Mouse (Mus musculus) layer of hippocampus, adult 6 months (tissue): Measurements from ENCODE around the gene Fam131b. TPM values are rescaled to one million over a fixed set of nuclear protein-coding genes. Genes with fewer than 3 reads are reported as not detected.

Experiments used
- long read RNA-seq, 2 experiments: library from polyadenylated mRNA; unstranded; transcript quantifications; one replicate each; pipeline ENCODE4 v2.0.0; 2019 to 2020
- polyA plus RNA-seq: library from polyadenylated mRNA; unstranded; fragments of <200 nt; fragmentation: Nextera tagmentation; gene quantifications from 2 replicates; pipeline ENCODE4 v1.2.3, GENCODE M21; 2021

The Fam131b gene
- 4.0 and 5.2 TPM in 2 replicates for polyA plus RNA-seq
- long read RNA-seq, experiment 1, full-length matches to known transcripts, result 5 of 15 reads
- long read RNA-seq, experiment 1, partial matches to known transcripts, result 4 of 15 reads
- long read RNA-seq, experiment 1, other reads (novel, unspliced or antisense), result 6 of 15 reads
- long read RNA-seq, experiment 2, full-length matches to known transcripts, result 17 of 19 reads
- long read RNA-seq, experiment 2, partial matches to known transcripts, result 0 of 19 reads
- long read RNA-seq, experiment 2, other reads (novel, unspliced or antisense), result 2 of 19 reads

DNA sequence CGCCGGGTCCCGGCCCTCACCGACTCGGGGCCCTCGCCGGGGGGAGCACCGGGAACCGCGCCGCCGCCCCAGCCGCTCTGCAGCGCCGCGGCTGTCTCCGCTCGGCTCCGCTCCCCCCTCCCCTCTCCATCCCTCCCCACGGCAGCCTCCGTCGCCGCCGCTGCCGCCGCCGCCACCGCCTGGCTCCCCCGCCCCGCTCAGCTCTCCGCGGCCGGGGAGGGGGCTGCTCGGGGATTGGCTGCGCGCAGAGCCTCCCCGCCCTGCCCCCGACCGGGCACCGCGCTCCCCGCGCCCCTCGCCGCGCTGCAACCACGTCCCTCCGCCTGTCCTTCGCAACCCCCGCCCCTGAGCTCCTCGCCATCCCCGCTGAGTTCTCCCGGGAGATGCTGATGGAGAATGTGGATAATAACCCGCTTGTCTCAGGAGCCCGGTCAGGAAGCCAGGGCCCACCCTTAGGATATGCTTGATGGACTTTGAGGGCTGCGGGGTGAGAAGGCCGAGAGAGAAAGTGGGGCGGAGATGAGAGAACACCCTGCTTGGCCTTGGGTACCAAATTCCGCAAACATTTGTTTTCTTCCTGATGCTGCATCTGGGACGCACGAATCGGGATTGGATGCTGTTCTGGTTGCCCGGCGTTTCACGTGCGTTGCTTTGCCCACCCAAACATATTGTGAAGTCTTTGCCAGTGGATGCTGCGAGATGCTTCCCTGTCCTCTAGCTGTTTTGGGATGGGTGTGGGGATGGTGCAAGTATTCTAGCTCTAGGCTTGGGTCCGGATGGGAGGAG lies at the start of gene Fam131b:
Gene Fam131b, minus strand, starts transcription at position 162 of the 786 bp plus-strand sequence.

DNA sequence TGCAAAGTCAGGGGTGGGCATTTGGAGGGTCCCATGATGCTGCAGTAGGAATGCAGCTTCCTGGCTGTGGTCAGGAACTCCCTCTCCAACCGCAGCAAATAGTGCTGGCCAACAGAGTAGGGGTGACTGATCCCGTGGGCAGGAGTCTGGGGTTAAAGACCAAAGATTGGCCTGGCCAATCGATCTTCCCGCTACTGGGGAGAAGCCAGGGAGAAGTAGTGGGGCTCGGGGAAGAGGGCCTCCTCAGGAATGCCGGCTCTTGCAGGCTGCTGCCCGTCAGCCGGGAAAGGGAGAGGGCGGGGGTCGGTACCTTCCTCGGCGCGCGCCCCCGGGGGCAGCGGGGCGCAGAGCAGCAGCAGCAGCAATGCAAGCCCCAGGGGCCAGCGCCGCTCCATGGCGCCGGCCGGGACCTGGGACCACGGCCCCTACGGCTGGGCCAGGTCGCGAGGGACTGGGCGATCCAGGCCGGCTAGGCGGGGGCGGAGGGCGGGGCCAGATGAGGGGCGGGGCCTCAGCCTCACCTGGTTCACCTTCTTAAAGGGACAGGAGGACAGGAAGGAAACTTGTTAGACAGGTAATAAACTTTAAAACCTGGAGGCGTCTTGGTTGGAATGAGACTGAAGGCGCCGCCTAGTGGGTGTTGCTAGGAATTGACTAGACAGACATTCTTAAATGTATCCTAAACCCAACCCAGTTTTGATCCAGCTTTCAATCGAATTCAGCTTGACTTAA lies 48.5 kb upstream of the Fam131b start, which contains the start of gene Epha1:
Gene Epha1, minus strand, starts transcription at position 453 of the 732 bp plus-strand sequence.

GRCm38 (mm10) chr6:42349426-42350020 lies 25.1 kb upstream of the Fam131b start, which contains the start of gene Zyx:
Zyx (plus strand) TSS chr6:42349630.

GRCm38 (mm10) chr6:42286448-42286847 lies 38.0 kb downstream of the Fam131b start, which contains the start of gene Clcn1:
Clcn1 (plus strand) TSS chr6:42286685.

Other genes with a start within 250 kb of the Fam131b start
- gene Tas2r139, start 183.7 kb downstream of the Fam131b start, polyA plus RNA-seq, result not detected in 2 replicates
- not detected in 2 replicates for gene Tas2r144, start 109.3 kb downstream of the Fam131b start, polyA plus RNA-seq
- gene Gstk1, start 78.7 kb downstream of the Fam131b start, polyA plus RNA-seq, result 43.2 and 47.5 TPM in 2 replicates
- 0.13 TPM in 1 of 2 replicates, not detected in the other for gene Tmem139, start 62.7 kb downstream of the Fam131b start, polyA plus RNA-seq
- 3.2 and 3.9 TPM in 2 replicates for gene Casp2, start 59.7 kb downstream of the Fam131b start, polyA plus RNA-seq
- 0.21 and 0.36 TPM in 2 replicates for gene Clcn1, start 38.0 kb downstream of the Fam131b start, polyA plus RNA-seq
- 7.9 and 8.7 TPM in 2 replicates for gene Zyx, start 25.0 kb upstream of the Fam131b start, polyA plus RNA-seq
- gene Epha1, start 48.6 kb upstream of the Fam131b start, polyA plus RNA-seq, result 0.04 and 0.05 TPM in 2 replicates
- gene Tas2r143, start 75.6 kb upstream of the Fam131b start, polyA plus RNA-seq, result not detected in 2 replicates
- gene Tas2r135, start 80.8 kb upstream of the Fam131b start, polyA plus RNA-seq, result not detected in 2 replicates
- gene Tas2r126, start 109.9 kb upstream of the Fam131b start, polyA plus RNA-seq, result not detected in 2 replicates
- gene Olfr458, start 140.6 kb upstream of the Fam131b start, polyA plus RNA-seq, result not detected in 2 replicates
- not detected in 2 replicates for gene Olfr457, start 151.7 kb upstream of the Fam131b start, polyA plus RNA-seq
- not detected in 2 replicates for gene Olfr456, start 162.6 kb upstream of the Fam131b start, polyA plus RNA-seq
- not detected in 2 replicates for gene Olfr455, start 222.9 kb upstream of the Fam131b start, polyA plus RNA-seq